Mouse (Mus musculus) gastrocnemius, postnatal 10 days (tissue): ENCODE results near the gene Scrt2. TPM values are rescaled to one million over a fixed set of nuclear protein-coding genes. Genes with fewer than 3 reads are reported as not detected.

ENCODE experiments used
- DNase-seq: peaks from one replicate; pipeline ENCODE4 v3.0.0; 2021; ENCODE audit warnings: mixed read lengths
- total RNA-seq, 2 experiments: library from RNA; stranded (reverse); gene quantifications; 2 replicates each; pipeline ENCODE4 v1.2.3; 2021

Scrt2 gene
- total RNA-seq, 2 experiments from 2014 or later = not detected

- DNase-seq = peak; percentile 92
Observed at GRCm38 (mm10) chr2:152081641-152082448, 516 bp downstream of the Scrt2 start.

DNA sequence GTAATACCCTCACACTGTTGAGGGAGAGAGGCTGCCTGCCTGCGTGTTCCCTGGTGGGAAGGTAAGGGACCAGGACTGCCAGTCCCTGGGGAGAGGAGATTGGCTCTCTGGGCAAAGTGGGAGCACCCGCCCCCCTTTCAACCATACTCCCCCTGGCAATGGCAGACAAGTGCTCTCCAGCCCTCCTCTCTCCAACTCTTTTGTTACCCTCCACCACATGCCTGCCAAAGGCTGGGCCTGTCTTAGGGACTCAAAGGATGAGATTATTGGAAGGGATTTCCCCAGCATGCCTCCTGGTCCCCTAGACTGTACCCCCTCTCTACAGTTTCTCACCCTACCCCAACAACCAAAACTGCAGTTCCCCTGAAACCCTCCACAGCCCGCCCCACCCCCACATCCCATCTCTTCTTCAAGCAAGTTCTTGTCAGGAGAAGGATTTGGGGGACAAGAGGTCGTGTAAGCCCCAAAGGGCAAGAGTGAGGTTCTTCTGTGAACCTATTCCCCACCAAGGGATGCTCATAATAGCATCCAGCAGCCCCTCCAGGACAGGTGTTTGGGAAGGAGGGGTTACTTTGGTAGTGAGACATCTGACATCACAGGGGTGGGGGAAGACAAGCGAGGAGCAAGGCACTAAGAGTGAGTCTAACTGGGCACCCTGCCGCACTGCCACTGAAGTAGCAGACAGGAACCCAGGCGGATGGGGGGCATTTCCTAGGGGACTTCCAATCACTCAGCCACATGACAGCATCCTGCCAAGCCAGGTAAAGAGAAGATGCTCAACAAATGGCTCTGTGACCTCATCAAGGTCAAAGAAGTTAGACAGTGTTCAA, 1.3 kb downstream of the Scrt2 start:
- no peak for DNase-seq

GRCm38 (mm10) chr2:152083411-152083810, 2.1 kb downstream of the Scrt2 start:
- DNase-seq = no peak

DNA sequence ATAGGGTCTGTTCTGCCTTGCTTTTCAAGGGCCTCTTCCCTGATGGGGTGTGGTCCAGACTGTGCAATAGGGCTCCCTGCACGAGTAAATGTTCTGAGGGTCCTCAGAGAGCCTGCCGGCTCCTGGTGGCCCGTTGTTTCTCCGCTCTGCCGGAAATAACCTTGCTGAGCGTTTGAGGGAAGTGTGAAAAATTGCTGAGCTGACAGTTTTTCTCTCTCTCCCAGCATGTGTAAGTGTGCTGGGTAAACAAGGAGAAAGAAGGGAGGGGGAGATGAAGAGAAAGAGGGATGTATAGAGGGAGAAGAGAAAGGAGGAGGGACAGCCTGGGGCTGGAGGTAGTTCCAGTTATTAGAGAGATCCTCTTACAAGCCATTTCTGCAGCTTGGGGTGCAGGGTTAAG, 3.0 kb downstream of the Scrt2 start:
- no peak for DNase-seq

DNA sequence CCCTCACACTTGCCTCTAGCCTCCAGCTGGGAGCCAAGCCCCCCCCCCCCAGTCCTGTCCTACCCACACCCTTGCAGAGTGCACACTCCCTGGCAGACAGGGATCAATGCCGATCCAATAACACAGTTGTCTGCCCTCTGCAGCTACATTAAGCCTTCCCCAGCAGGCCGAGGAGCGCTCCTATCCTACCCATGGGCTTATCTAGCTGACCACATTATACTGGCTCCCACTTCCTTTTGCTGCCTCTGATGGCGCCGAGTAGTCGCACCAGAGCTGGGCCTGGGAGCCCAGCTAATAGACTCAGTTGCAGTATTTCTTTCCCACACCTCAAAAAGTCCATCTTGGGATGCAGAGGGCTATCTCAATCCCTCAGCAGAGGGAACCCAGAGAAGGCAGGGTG, 4.1 kb downstream of the Scrt2 start:
- DNase-seq = no peak

DNA sequence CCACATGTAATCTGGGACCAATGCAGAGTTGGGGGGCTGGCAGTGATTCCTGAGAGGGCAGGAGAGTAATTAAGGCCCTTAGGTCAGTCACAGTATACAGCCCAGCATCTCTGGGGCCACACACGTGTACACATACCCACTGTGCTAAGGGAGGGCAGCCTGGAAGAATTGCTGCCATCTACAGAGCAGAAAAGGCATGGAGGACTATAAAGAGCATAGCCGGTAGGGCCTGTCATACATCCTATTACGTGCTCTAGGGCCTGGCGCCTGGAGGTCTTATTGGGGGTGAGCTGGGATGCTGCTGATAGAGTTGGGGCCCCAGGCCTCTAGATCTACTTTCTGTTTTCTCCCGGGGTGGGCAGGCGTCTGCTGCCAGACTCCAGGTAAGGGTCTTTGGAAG, 5.1 kb downstream of the Scrt2 start:
- no peak for DNase-seq

GRCm38 (mm10) chr2:152087111-152087510, 5.8 kb downstream of the Scrt2 start:
- DNase-seq = no peak

DNA sequence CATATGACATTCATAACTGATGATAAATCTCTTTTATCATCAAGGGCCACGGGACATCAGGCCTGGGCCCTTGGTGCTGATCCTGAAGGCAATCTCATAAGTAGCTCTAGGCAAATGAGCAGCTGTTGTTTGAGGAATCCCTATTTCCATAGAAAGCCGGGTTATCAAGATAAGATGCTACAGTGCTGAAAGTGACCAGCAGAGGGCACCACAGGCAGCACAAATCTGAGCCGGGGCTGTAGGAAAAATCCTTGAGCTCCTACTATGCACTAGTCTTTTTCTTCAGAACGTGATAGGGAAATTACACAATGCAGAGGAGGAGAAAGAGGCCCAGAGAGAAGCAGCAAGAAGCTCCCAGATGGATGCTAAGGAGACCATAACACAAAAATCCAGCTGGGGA, 7.7 kb downstream of the Scrt2 start:
- DNase-seq = peak; percentile 67

- DNase-seq = no peak
Observed at GRCm38 (mm10) chr2:152089581-152089980, 8.3 kb downstream of the Scrt2 start.

- DNase-seq = no peak
Observed at GRCm38 (mm10) chr2:152090486-152090885, 9.2 kb downstream of the Scrt2 start.

- no peak for DNase-seq
Observed at GRCm38 (mm10) chr2:152091342-152092056, 10.2 kb downstream of the Scrt2 start.

DNA sequence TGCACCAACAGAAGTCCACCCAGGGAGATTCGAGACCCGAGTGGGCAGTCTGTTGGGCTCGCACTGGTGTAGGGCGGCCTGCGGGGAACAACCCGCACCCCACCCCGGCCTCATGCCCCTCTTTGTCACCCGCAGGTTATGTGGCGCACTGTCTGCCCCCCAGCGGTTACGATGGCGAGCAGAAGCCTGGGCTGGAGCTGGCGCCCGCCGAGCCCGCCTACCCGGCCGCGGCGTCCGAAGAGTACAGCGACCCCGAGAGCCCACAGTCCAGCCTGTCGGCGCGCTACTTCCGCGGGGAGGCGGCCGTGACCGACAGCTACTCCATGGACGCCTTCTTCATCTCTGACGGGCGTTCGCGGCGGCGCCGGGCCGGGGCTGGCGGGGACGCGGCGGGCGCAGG, 11.6 kb downstream of the Scrt2 start:
- no peak for DNase-seq

GRCm38 (mm10) chr2:152093356-152093792, 12.0 kb downstream of the Scrt2 start:
- peak; percentile 39 for DNase-seq

GRCm38 (mm10) chr2:152094856-152095545, 13.7 kb downstream of the Scrt2 start:
- DNase-seq = no peak

GRCm38 (mm10) chr2:152096922-152097321, 15.6 kb downstream of the Scrt2 start:
- DNase-seq = no peak

GRCm38 (mm10) chr2:152097916-152098315, 16.6 kb downstream of the Scrt2 start:
- DNase-seq = no peak

DNA sequence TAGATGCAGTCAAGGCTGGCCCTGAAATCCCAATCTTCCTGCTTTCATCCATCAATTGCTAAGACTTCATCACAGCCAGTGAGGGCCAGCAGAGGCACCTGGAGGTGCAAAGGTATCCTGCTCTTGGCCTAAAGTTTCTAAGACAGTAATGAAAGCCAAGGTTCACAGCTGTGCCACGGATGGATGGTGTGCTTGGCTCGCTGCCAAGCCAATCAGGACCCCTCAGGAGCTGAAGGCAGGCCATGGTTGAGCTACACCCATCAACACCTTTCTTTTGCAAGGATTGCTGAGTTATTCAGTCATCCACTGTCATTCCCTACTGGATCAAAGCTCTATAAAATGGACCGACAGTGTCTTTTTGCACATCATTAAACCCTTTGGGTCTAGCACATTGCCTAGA, 18.2 kb downstream of the Scrt2 start:
- DNase-seq = no peak

GRCm38 (mm10) chr2:152101761-152102160, 20.4 kb downstream of the Scrt2 start:
- DNase-seq = no peak

- DNase-seq = no peak
Observed at GRCm38 (mm10) chr2:152102369-152102768, 21.0 kb downstream of the Scrt2 start.

DNA sequence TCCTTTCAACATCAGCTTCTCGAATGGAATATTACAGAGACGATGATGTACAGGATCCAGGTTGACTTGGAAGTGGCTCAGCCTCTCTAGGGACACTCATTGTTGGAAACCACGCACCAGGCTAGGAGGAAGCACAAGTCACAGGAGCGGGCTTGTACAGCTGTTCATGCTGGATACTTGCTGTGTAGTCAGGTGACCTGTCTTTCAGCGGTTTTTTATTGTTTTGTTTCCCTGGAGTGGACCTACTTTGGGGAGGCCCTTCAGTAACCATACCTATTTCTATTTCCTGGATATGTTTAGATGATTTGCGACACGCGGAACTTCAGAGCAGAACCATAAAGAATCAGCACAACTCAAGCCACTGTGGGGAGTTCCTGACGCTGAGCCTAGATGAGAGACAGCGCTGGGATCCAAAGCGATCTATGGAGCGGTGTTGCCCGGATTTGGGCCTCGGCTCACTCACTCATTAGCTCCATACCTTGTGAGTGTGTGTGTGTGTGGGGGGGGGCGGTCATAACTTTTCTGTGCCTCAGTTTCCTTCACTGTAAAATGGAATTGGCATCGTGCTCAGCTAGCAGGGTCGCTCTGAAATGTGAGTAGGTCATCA, 23.5 kb downstream of the Scrt2 start:
- DNase-seq = no peak
